Mouse (Mus musculus) skeletal muscle tissue, adult 2 months (tissue): ENCODE results near the gene Gdf10.

Experiments
- DNase-seq: peaks from one replicate; pipeline ENCODE4 v3.0.0-alpha.2; 2012; ENCODE audit warnings: low read depth, low spot score

Gdf10 gene

GRCm38 (mm10) chr14:33923168-33924070 is at the start of gene Gdf10:
TSS of gene Gdf10 (plus strand) at chr14:33923587.
- no peak for DNase-seq

GRCm38 (mm10) chr14:33878826-33879225 is 44.6 kb upstream of the Gdf10 start:
- DNase-seq, result no peak

DNA sequence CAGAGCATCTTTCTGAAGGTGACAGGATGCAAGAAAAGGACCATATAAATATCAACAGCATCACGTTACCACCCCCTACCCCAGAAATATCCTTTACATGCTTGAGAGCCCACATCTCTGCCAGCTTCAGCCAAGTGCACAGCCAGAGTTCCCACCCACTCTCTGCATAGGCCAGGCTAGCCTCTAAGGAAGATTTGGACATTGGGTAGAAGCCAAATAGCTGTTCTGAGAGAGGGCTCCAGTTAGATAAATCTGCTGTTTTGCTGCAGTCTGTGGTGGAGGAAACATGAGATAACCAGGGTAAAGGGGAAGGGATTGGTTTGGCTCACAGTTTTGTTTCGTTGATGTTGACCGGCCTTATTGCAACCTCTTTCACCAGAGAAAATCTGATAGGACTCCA is 43.2 kb upstream of the Gdf10 start:
- no peak for DNase-seq

- no peak for DNase-seq
Measured at GRCm38 (mm10) chr14:33881471-33881870, 41.9 kb upstream of the Gdf10 start.

GRCm38 (mm10) chr14:33883046-33883445 is 40.3 kb upstream of the Gdf10 start:
- no peak for DNase-seq

- no peak for DNase-seq
Measured at GRCm38 (mm10) chr14:33885466-33885865, 37.9 kb upstream of the Gdf10 start.

- DNase-seq, result no peak
Measured at GRCm38 (mm10) chr14:33888387-33889035, 34.9 kb upstream of the Gdf10 start.

- no peak for DNase-seq
Measured at GRCm38 (mm10) chr14:33889971-33890370, 33.4 kb upstream of the Gdf10 start.

GRCm38 (mm10) chr14:33891507-33891906 is 31.9 kb upstream of the Gdf10 start:
- no peak for DNase-seq

- no peak for DNase-seq
Measured at GRCm38 (mm10) chr14:33895777-33896176, 27.6 kb upstream of the Gdf10 start.

- peak; percentile 38 for DNase-seq
Measured at GRCm38 (mm10) chr14:33896628-33897300, 26.6 kb upstream of the Gdf10 start.

DNA sequence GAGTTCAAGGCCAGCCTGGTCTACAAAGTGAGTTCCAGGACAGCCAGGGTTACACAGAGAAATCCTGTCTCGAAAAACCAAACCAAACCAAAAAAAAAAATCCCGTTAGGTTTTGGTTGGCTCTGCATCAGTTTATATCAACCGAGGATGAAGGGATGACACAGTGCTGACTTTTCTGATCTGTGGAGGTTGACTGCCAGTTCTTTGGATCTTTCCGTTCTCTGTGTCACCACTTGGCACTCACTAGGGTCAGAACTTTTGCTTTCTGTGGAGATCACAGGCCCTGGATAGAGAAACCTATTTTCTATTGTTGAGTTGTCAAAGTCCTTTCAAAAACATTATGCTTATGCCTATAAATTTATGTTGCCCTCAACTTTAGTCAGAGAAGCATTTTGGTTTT is 20.6 kb upstream of the Gdf10 start:
- DNase-seq, result peak; percentile 57

DNA sequence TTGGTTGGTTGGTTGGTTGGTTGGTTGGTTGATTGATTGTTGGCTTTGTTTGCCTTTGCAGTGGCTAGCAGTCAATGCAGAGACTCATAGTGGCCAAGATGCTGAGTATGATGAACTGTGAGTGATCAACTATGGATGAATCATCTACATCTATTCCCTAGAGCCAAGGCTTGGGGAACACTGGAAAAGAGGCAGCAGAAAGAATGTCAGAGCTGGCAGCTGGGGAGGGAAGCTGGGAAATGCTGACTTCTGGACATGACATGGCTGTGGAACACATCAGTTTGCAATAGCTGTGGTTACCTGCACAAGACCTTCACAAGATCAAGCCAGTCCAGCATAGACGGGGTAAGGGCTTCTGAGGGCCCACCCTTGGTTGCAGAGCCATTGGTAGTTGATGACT is 20.2 kb upstream of the Gdf10 start:
- DNase-seq, result peak; percentile 60

- no peak for DNase-seq
Measured at GRCm38 (mm10) chr14:33904851-33905250, 18.5 kb upstream of the Gdf10 start.

DNA sequence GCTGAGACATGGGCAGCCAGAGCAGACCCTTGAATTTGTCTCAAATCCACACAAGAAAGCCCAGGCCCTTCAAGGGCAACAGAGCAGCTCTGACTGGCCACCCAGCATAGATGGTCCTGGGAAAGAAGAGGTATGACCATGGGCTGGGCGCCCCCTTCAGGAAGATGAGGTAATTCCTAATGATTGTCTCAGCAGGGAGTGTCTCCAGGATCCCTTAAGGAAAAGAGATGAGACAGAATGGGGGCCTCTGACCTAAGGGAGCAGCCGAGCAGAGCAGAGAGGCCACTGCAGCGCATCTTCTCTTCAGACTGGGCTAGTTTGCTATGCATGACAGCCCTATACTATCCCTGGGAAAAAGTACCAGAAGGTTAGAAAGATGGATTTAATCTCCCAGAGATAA is 9.7 kb upstream of the Gdf10 start:
- DNase-seq, result peak; percentile 21

DNA sequence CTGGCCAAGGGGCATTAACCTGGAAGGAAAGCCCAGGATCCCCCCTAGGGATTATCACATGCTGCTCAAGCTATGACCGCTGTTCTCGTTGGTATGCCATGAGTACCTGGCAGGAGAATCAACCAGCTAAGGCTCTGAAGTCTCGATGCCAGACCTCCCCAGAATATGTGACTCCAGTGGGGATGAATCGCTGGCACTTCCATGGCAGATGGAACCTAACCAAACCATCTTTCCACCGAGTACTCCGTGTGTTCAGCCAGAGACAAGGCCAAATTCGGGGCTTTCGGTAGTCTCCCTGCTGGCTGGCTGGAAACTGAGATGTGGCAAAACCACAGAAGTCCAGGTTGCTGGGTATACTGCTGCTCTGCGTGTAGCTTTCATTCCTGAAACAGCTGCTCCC is 9.2 kb upstream of the Gdf10 start:
- DNase-seq, result no peak

DNA sequence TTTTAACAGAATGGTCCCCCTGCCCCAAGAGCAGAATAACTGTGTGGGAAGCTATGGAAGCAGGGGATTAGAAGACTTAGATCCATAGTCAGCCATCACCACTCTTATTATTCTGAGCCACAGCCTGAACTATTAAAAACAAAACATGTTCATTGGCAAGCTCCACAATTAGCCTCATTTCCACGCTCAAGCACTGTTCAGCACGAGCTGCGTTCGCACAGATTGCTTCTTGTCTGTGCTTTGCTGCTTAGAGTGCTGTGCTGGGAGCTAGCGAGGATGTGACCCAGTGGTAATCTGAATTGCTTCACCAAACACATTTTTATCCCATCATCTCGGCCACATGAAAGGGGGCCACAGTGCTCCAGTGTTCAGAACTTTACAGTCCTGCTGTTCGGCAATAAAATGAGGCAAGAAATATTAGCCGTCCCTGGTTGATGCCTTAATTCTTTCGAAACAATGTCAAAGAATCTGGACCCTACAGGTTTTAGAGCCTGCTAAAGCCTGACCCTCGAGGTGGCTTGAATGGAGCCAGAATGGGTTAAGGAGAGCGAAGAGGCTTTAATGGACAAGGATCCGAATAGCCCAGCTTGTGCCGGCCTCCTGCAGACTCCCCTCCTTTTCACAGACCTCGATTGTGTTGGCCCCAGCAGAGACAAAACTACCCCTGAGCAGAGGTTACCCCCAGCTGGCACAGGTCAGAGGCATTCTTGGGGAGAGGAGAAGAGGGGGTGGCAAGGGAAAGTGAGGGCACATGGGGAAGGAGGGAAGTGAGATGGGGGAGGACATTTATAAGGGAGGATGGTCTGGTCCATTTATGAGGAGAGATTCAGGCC is 2.4 kb upstream of the Gdf10 start:
- no peak for DNase-seq

- DNase-seq, result no peak
Measured at GRCm38 (mm10) chr14:33922771-33923167, 618 bp upstream of the Gdf10 start.

GRCm38 (mm10) chr14:33931853-33932252 is 8.5 kb downstream of the Gdf10 start:
- DNase-seq, result no peak

GRCm38 (mm10) chr14:33932935-33933703 is 9.7 kb downstream of the Gdf10 start:
- DNase-seq, result peak; percentile 29
